In the genomic region with DNA sequence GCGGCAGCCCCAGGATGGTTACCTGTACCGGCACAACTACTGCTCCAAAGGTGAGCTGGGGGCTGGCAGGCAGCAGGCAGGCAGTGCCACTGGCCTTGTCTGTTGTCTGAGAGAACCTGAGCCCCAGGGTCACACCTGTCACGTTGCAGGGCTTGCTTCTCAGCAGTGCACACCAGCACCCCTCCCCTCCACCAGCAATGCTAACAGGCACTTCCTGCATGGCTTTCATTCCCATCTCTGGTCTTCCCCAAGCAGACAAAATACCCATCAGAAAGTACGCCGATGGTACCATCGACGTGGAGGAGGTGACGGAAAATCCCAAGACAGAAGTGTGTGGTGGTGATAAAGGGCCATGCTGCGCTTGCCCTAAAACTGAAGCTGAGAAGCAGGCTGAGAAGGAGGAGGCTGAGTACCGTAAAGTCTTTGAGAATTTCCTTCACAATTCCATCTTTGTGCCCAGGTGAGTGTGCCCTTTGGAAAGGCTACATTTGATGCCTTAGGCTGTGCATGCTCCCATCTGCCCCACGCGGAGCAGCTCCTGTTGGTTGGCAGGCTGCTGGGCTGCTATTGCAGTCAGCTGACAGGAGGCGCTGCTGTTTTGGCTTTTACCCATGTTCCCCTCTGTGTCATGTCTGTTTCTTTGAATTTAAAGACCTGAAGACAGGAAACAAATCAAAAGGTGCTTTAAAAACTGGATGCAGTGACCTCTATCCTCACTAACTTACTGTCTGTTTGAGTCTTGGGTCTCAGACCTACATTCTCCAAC, we compare ENCODE assay signal across 16 mouse cellular contexts.
DNase-seq lines count a peak whose midpoint lies in the region; ATAC-seq and TF ChIP-seq lines count a peak whose summit lies in the region.
"Had no signal": no experiment of that assay in that cellular context is flagged by ENCODE, and none has a peak within 500 bp of the region (broad histone marks: within the 10 kb centered on the region; RNA-seq: fewer than 3 reads in every experiment).

No protein-coding gene starts in this region.

- DNase-seq in cerebellum, postnatal 14 days, result peak; percentile 31 to 48
- DNase-seq in cerebellum, postnatal 36 days, result no peak
- DNase-seq in liver, postnatal 0 days, result no peak
- DNase-seq in thymus, postnatal 14 days, result peak; percentile 66
- no peak for DNase-seq in gastrocnemius, adult 18-20 months (ENCODE audit: low spot score)
- DNase-seq in forebrain, embryonic 14.5 days (ENCODE audit: low spot score), result no peak
- DNase-seq: B cell, adult 2 months; layer of hippocampus, adult 9-11 months had no signal

- peak overlapping the region; percentile 13; the same call in 1 of the 2 replicates for H3K27ac ChIP-seq in bone marrow, adult 2 months (ENCODE audit: control insufficient read depth, insufficient read depth, low read depth, low read length, poor library complexity)
- no peak overlapping the region for H3K27ac ChIP-seq in liver, postnatal 0 days (ENCODE audit: low read depth)
- no peak overlapping the region for H3K27ac ChIP-seq in forebrain, embryonic 14.5 days (ENCODE audit: low read depth, low read length)
- H3K27ac ChIP-seq: embryonic facial prominence, embryonic 15.5 days; kidney, embryonic 15.5 days; midbrain, embryonic 13.5 days had no signal

- peaks cover 1% of the 10 kb centered on the region; the same call in 1 of the 2 replicates for H3K4me1 ChIP-seq in bone marrow, adult 2 months (ENCODE audit: control insufficient read depth, insufficient read depth, low read length)
- H3K4me1 ChIP-seq in liver, postnatal 0 days (ENCODE audit: insufficient read depth), result peaks cover 4% of the 10 kb centered on the region; the same call in 1 of the 2 replicates
- H3K4me1 ChIP-seq in forebrain, embryonic 14.5 days (ENCODE audit: control insufficient read depth, insufficient read depth, low read length), result no peaks in the 10 kb centered on the region
- H3K4me1 ChIP-seq: embryonic facial prominence, embryonic 15.5 days; kidney, embryonic 15.5 days; midbrain, embryonic 13.5 days had no signal

- peaks cover 18% of the 10 kb centered on the region for H3K36me3 ChIP-seq in liver, postnatal 0 days (replicated peaks; ENCODE audit: insufficient read depth, low read length)
- peaks cover 72% of the 10 kb centered on the region for H3K36me3 ChIP-seq in forebrain, embryonic 14.5 days (ENCODE audit: control insufficient read depth, insufficient read depth, low read length)

- no peaks in the 10 kb centered on the region for H3K27me3 ChIP-seq in liver, postnatal 0 days (ENCODE audit: insufficient read depth, low read length)
- no peaks in the 10 kb centered on the region for H3K27me3 ChIP-seq in forebrain, embryonic 14.5 days (replicated peaks; ENCODE audit: control insufficient read depth, insufficient read depth, low read length)
- H3K27me3 ChIP-seq: embryonic facial prominence, embryonic 15.5 days; kidney, embryonic 15.5 days; midbrain, embryonic 13.5 days had no signal

- H3K9me3 ChIP-seq in liver, postnatal 0 days (ENCODE audit: low read length), result no peaks in the 10 kb centered on the region
- no peaks in the 10 kb centered on the region for H3K9me3 ChIP-seq in forebrain, embryonic 14.5 days (replicated peaks; ENCODE audit: control insufficient read depth, low read length)
- H3K9me3 ChIP-seq: embryonic facial prominence, embryonic 15.5 days; kidney, embryonic 15.5 days; midbrain, embryonic 13.5 days had no signal

- TF ChIP-seq CTCF in bone marrow, adult 2 months (IDR thresholded peaks at IDR 0.05; ENCODE audit: control insufficient read depth, insufficient read depth, low read length), result no peak; the same call in 1 of the 2 replicates
- TF ChIP-seq CTCF in liver, postnatal 0 days (IDR thresholded peaks at IDR 0.05; ENCODE audit: low read depth), result 0 out of 2 replicates have a peak, but pooled peaks have one; percentile 12

- no peak for TF ChIP-seq POLR2A in bone marrow, adult 2 months (IDR thresholded peaks at IDR 0.05; ENCODE audit: borderline replicate concordance, control insufficient read depth, low read depth, low read length)

- peak overlapping the region; percentile 5 for H3K4me3 ChIP-seq in bone marrow, adult 2 months (replicated peaks; ENCODE audit: control insufficient read depth, low read depth, low read length)
- no peak overlapping the region for H3K4me3 ChIP-seq in liver, postnatal 0 days (ENCODE audit: low read depth, low read length)
- H3K4me3 ChIP-seq in forebrain, embryonic 14.5 days (ENCODE audit: low read depth, low read length), result no peak overlapping the region
- H3K4me3 ChIP-seq: embryonic facial prominence, embryonic 15.5 days; kidney, embryonic 15.5 days; midbrain, embryonic 13.5 days had no signal

- ATAC-seq in liver, postnatal 0 days, result no peak
- no peak for ATAC-seq in forebrain, embryonic 14.5 days
- no peak for ATAC-seq in erythroid progenitor cell, adult 5-6 weeks (replicated peaks; ENCODE audit: low FRiP score, poor library complexity, severe bottlenecking)
- ATAC-seq: forebrain, embryonic 16.5 days; hindbrain, embryonic 16.5 days; lung, postnatal 0 days; midbrain, embryonic 13.5 days had no signal

- H3K4me2 ChIP-seq in liver, postnatal 0 days (ENCODE audit: low read depth, low read length), result 0 out of 2 replicates have a peak overlapping the region, but pooled peaks have one; percentile 9
- H3K4me2 ChIP-seq in forebrain, embryonic 14.5 days (ENCODE audit: low read length), result no peak overlapping the region
- H3K4me2 ChIP-seq: embryonic facial prominence, embryonic 15.5 days; kidney, embryonic 15.5 days; midbrain, embryonic 13.5 days had no signal

- no peak for TF ChIP-seq EP300 in liver, postnatal 0 days (IDR thresholded peaks at IDR 0.05; ENCODE audit: low read depth)

- WGBS in bone marrow, adult 2 months, result 59% methylated on average over 13 of the region's 13 CpGs
- WGBS in liver, postnatal 0 days (ENCODE audit: insufficient replicate concordance), result 40% methylated on average over 13 of the region's 13 CpGs
- WGBS in forebrain, embryonic 14.5 days, result 95% methylated on average over 13 of the region's 13 CpGs

- H3K9ac ChIP-seq in liver, postnatal 0 days (replicated peaks), result no peak overlapping the region
- H3K9ac ChIP-seq in forebrain, embryonic 14.5 days (ENCODE audit: low read length), result no peak overlapping the region
- H3K9ac ChIP-seq: embryonic facial prominence, embryonic 15.5 days; kidney, embryonic 15.5 days; midbrain, embryonic 13.5 days had no signal

Comparison
In these comparisons a context has a peak if more than half of its experiments do, and no peak if none do; other contexts are left out.
1. DNase-seq: peak in cerebellum, postnatal 14 days (2 of 2) and thymus, postnatal 14 days (single experiment); none in cerebellum, postnatal 36 days (0 of 2), liver, postnatal 0 days (single experiment), gastrocnemius, adult 18-20 months (single experiment) and forebrain, embryonic 14.5 days (single experiment).